Mouse (Mus musculus) neutrophil, adult 83 days (primary cell): ENCODE results near the gene Spp2. TPM values are rescaled to one million over a fixed set of nuclear protein-coding genes. Genes with fewer than 3 reads are reported as not detected.

Experiments
- total RNA-seq, 2 experiments: library from RNA; stranded (reverse); gene quantifications; one replicate each; pipeline ENCODE4 v1.2.4; 2023

The Spp2 gene
- total RNA-seq = not detected

GRCm38 (mm10) chr1:88406807-88407198 lies at the start of gene Spp2:
Gene Spp2 (plus strand): TSS chr1:88406961.

Other genes starting within 250 kb of the Spp2 start
- 10 to 100 TPM; 15.6 to 28.6 TPM for gene Ugt1a5, start 240.9 kb upstream of the Spp2 start, total RNA-seq
- 1 to 10 TPM; 6.4 to 9.4 TPM for gene Ugt1a2, start 206.4 kb upstream of the Spp2 start, total RNA-seq
- under 1 TPM; 0.40 to 0.88 TPM for gene Dnajb3, start 201.2 kb upstream of the Spp2 start, total RNA-seq
- 1 to 10 TPM; 5.1 to 7.5 TPM for gene Ugt1a1, start 195.0 kb upstream of the Spp2 start, total RNA-seq
- 1 to 10 TPM in 1 of 2 experiments, under 1 TPM in 1; 0.26 to 1.8 TPM for gene Mroh2a, start 180.0 kb upstream of the Spp2 start, total RNA-seq
- 100 to 1,000 TPM; 220 to 228 TPM for gene Hjurp, start 129.3 kb upstream of the Spp2 start, total RNA-seq
- gene Trpm8, start 129.3 kb upstream of the Spp2 start, total RNA-seq = not detected
- not detected for gene Glrp1, start 103.1 kb downstream of the Spp2 start, total RNA-seq